Mouse (Mus musculus): ENCODE data around the gene Ppa1.

DNA sequence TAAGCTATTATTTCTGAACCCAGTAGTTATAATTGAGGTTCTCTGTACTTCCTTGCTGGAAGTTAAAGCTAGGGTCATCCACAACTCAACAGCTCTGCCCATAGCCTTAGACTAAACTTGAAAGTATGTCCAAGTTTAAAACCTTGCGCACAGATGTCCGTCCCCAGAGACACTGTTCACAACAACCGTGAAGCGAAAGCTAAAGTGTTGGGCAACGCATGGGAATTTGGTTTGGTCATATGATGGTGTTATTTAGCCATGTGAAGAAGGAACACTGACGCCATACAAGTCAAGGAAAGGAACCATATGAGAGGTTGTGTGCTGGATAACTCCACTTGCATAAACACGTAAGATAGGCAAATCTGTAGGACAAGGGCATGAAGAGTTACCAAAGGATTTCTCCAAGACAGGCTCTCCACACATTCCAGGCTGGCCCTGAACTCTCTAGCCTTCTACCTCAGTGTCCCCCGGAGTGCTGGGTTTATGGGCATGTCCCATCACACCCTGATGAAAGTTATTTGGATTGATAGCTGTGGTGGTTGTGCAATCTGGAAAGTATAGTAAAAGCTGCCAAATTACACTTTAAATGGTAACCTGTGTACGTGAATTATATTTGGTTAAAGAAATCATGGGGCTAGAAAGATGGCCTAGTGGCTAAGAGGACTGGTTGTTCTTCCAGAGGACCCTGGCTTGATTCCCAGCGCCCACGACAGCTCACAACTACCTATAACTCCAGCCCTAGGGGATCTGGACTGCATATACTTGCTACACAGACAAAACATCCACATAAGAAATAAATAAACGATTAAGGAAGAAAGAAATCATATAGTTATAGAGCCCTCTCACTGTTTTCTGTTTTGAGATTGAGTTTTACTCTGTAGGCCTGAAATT lies 69.3 kb downstream of the Ppa1 start:
- TF ChIP-seq CTCF (IDR thresholded peaks at IDR 0.05; ENCODE audit: borderline replicate concordance, extremely low read depth, insufficient read depth, insufficient read length) = no peak
- no peak for TF ChIP-seq POLR2A (IDR thresholded peaks at IDR 0.05; ENCODE audit: borderline replicate concordance, extremely low read depth, insufficient read depth, insufficient read length, poor library complexity, severe bottlenecking)

Measured in brain, embryonic 14.5 days (tissue).